Mouse (Mus musculus): Measurements from ENCODE around the gene Dtnb. TPM values are rescaled to one million over a fixed set of nuclear protein-coding genes. Genes with fewer than 3 reads are reported as not detected.
A peak's percentile ranks its signal among the peaks of the same experiment; 100 is the strongest.

Gene Dtnb
- polyA plus RNA-seq, 1 experiment: 10.0 TPM

GRCm38 (mm10) chr12:3791257-3791656 is 219.1 kb downstream of the Dtnb start:
- no peak overlapping the region for H3K4me3 ChIP-seq (ENCODE audit: insufficient read depth, poor library complexity, severe bottlenecking)
- H3K27me3 ChIP-seq (ENCODE audit: control insufficient read depth, insufficient read depth, insufficient read length): no peaks in the 10 kb centered on the region
- no peak for TF ChIP-seq USF1 (IDR thresholded peaks at IDR 0.05; ENCODE audit: low read depth)
- no peak for TF ChIP-seq MYOG (IDR thresholded peaks at IDR 0.05; ENCODE audit: control insufficient read depth, extremely low read depth, insufficient read length)
- TF ChIP-seq CEBPB (IDR thresholded peaks at IDR 0.05; ENCODE audit: low read depth): no peak
- no peak for TF ChIP-seq FOSL1 (IDR thresholded peaks at IDR 0.05; ENCODE audit: insufficient read depth, low read length, poor library complexity, severe bottlenecking)
- TF ChIP-seq MAX (IDR thresholded peaks at IDR 0.05): no peak
- TF ChIP-seq CTCF (IDR thresholded peaks at IDR 0.05; ENCODE audit: control insufficient read depth, insufficient read depth, insufficient read length): no peak
- TF ChIP-seq MYOD1 (IDR thresholded peaks at IDR 0.05; ENCODE audit: control insufficient read depth, insufficient read length, low read depth): no peak

GRCm38 (mm10) chr12:3791732-3792131 is 219.6 kb downstream of the Dtnb start:
- H3K79me3 ChIP-seq (ENCODE audit: low read depth): no peaks in the 10 kb centered on the region
- no peaks in the 10 kb centered on the region for H3K36me3 ChIP-seq (ENCODE audit: control insufficient read depth, insufficient read depth)
- no peak overlapping the region for H3ac ChIP-seq (ENCODE audit: control insufficient read depth, insufficient read length, low read depth)
- TF ChIP-seq MYOG (IDR thresholded peaks at IDR 0.05; ENCODE audit: control insufficient read depth, extremely low read depth, insufficient read length) (no peak), MAX (IDR thresholded peaks at IDR 0.05) (no peak), MYOD1 (IDR thresholded peaks at IDR 0.05; ENCODE audit: control insufficient read depth, insufficient read length, low read depth) (no peak), FOSL1 (IDR thresholded peaks at IDR 0.05; ENCODE audit: insufficient read depth, low read length, poor library complexity, severe bottlenecking) (no peak), USF1 (IDR thresholded peaks at IDR 0.05; ENCODE audit: low read depth) (no peak), CTCF (IDR thresholded peaks at IDR 0.05; ENCODE audit: control insufficient read depth, insufficient read depth, insufficient read length) (peak; percentile 89), CEBPB (IDR thresholded peaks at IDR 0.05; ENCODE audit: low read depth) (no peak)
- no peaks in the 10 kb centered on the region for H3K27me3 ChIP-seq (ENCODE audit: control insufficient read depth, insufficient read depth, insufficient read length)
- no peaks in the 10 kb centered on the region for H3K79me2 ChIP-seq (ENCODE audit: control insufficient read depth, insufficient read depth)
- no peak overlapping the region for H3K4me3 ChIP-seq (ENCODE audit: insufficient read depth, poor library complexity, severe bottlenecking)

More at GRCm38 (mm10) chr12:3791257-3791656, 219.1 kb downstream of the Dtnb start:
- no peak overlapping the region for H3ac ChIP-seq (ENCODE audit: control insufficient read depth, insufficient read length, low read depth)
- H3K36me3 ChIP-seq (ENCODE audit: control insufficient read depth, insufficient read depth): no peaks in the 10 kb centered on the region
- H3K79me2 ChIP-seq (ENCODE audit: control insufficient read depth, insufficient read depth): no peaks in the 10 kb centered on the region
- no peaks in the 10 kb centered on the region for H3K79me3 ChIP-seq (ENCODE audit: low read depth)

GRCm38 (mm10) chr12:3792248-3792647 is 220.1 kb downstream of the Dtnb start:
- no peaks in the 10 kb centered on the region for H3K79me2 ChIP-seq (ENCODE audit: control insufficient read depth, insufficient read depth)
- no peak overlapping the region for H3K4me3 ChIP-seq (ENCODE audit: insufficient read depth, poor library complexity, severe bottlenecking)

GRCm38 (mm10) chr12:3795569-3795968 is 223.4 kb downstream of the Dtnb start:
- no peak for TF ChIP-seq CTCF (IDR thresholded peaks at IDR 0.05; ENCODE audit: control insufficient read depth, insufficient read depth, insufficient read length)
- Histone ChIP-seq H3K79me3 (ENCODE audit: low read depth) (no peaks in the 10 kb centered on the region), H3K4me3 (ENCODE audit: insufficient read depth, poor library complexity, severe bottlenecking) (no peak overlapping the region), H3ac (ENCODE audit: control insufficient read depth, insufficient read length, low read depth) (no peak overlapping the region), H3K36me3 (ENCODE audit: control insufficient read depth, insufficient read depth) (no peaks in the 10 kb centered on the region), H3K79me2 (ENCODE audit: control insufficient read depth, insufficient read depth) (no peaks in the 10 kb centered on the region), H3K27me3 (ENCODE audit: control insufficient read depth, insufficient read depth, insufficient read length) (no peaks in the 10 kb centered on the region)

More at GRCm38 (mm10) chr12:3792248-3792647, 220.1 kb downstream of the Dtnb start:
- no peak for TF ChIP-seq MYOG (IDR thresholded peaks at IDR 0.05; ENCODE audit: control insufficient read depth, extremely low read depth, insufficient read length)
- TF ChIP-seq MYOD1 (IDR thresholded peaks at IDR 0.05; ENCODE audit: control insufficient read depth, insufficient read length, low read depth): no peak
- no peak for TF ChIP-seq MAX (IDR thresholded peaks at IDR 0.05)
- TF ChIP-seq CEBPB (IDR thresholded peaks at IDR 0.05; ENCODE audit: low read depth): no peak
- no peak for TF ChIP-seq FOSL1 (IDR thresholded peaks at IDR 0.05; ENCODE audit: insufficient read depth, low read length, poor library complexity, severe bottlenecking)
- no peak for TF ChIP-seq USF1 (IDR thresholded peaks at IDR 0.05; ENCODE audit: low read depth)
- TF ChIP-seq CTCF (IDR thresholded peaks at IDR 0.05; ENCODE audit: control insufficient read depth, insufficient read depth, insufficient read length): no peak
- Histone ChIP-seq H3ac (ENCODE audit: control insufficient read depth, insufficient read length, low read depth) (no peak overlapping the region), H3K27me3 (ENCODE audit: control insufficient read depth, insufficient read depth, insufficient read length) (no peaks in the 10 kb centered on the region), H3K36me3 (ENCODE audit: control insufficient read depth, insufficient read depth) (no peaks in the 10 kb centered on the region), H3K79me3 (ENCODE audit: low read depth) (no peaks in the 10 kb centered on the region)

GRCm38 (mm10) chr12:3799551-3799950 is 227.4 kb downstream of the Dtnb start:
- no peaks in the 10 kb centered on the region for H3K79me3 ChIP-seq (ENCODE audit: low read depth)

GRCm38 (mm10) chr12:3805852-3806251 is 233.7 kb downstream of the Dtnb start, which contains the start of gene Dnmt3a:
TSS of gene Dnmt3a (plus strand) at chr12:3806007.
- TF ChIP-seq USF1 (IDR thresholded peaks at IDR 0.05; ENCODE audit: low read depth) (no peak), FOSL1 (IDR thresholded peaks at IDR 0.05; ENCODE audit: insufficient read depth, low read length, poor library complexity, severe bottlenecking) (no peak), CTCF (IDR thresholded peaks at IDR 0.05; ENCODE audit: control insufficient read depth, insufficient read depth, insufficient read length) (no peak), MAX (IDR thresholded peaks at IDR 0.05) (no peak), MYOG (IDR thresholded peaks at IDR 0.05; ENCODE audit: control insufficient read depth, extremely low read depth, insufficient read length) (no peak), CEBPB (IDR thresholded peaks at IDR 0.05; ENCODE audit: low read depth) (no peak), MYOD1 (IDR thresholded peaks at IDR 0.05; ENCODE audit: control insufficient read depth, insufficient read length, low read depth) (no peak)
- H3K4me3 ChIP-seq (ENCODE audit: insufficient read depth, poor library complexity, severe bottlenecking): peak within 1 kb of the TSS; percentile 41
- peaks cover 11% of the 10 kb centered on the region for H3K27me3 ChIP-seq (ENCODE audit: control insufficient read depth, insufficient read depth, insufficient read length)
- no peaks in the 10 kb centered on the region for H3K79me3 ChIP-seq (ENCODE audit: low read depth)
- peak within 1 kb of the TSS; percentile 76 for H3ac ChIP-seq (ENCODE audit: control insufficient read depth, insufficient read length, low read depth)
- no peaks in the 10 kb centered on the region for H3K36me3 ChIP-seq (ENCODE audit: control insufficient read depth, insufficient read depth)
- peaks cover 6% of the 10 kb centered on the region for H3K79me2 ChIP-seq (ENCODE audit: control insufficient read depth, insufficient read depth)

More at GRCm38 (mm10) chr12:3799551-3799950, 227.4 kb downstream of the Dtnb start:
- no peak overlapping the region for H3K4me3 ChIP-seq (ENCODE audit: insufficient read depth, poor library complexity, severe bottlenecking)
- H3ac ChIP-seq (ENCODE audit: control insufficient read depth, insufficient read length, low read depth): no peak overlapping the region
- H3K27me3 ChIP-seq (ENCODE audit: control insufficient read depth, insufficient read depth, insufficient read length): peaks cover 11% of the 10 kb centered on the region
- H3K79me2 ChIP-seq (ENCODE audit: control insufficient read depth, insufficient read depth): no peaks in the 10 kb centered on the region
- TF ChIP-seq MYOD1 (IDR thresholded peaks at IDR 0.05; ENCODE audit: control insufficient read depth, insufficient read length, low read depth): no peak
- TF ChIP-seq USF1 (IDR thresholded peaks at IDR 0.05; ENCODE audit: low read depth): no peak
- no peak for TF ChIP-seq MAX (IDR thresholded peaks at IDR 0.05)
- no peak for TF ChIP-seq CTCF (IDR thresholded peaks at IDR 0.05; ENCODE audit: control insufficient read depth, insufficient read depth, insufficient read length)
- TF ChIP-seq MYOG (IDR thresholded peaks at IDR 0.05; ENCODE audit: control insufficient read depth, extremely low read depth, insufficient read length): no peak
- TF ChIP-seq FOSL1 (IDR thresholded peaks at IDR 0.05; ENCODE audit: insufficient read depth, low read length, poor library complexity, severe bottlenecking): no peak
- TF ChIP-seq CEBPB (IDR thresholded peaks at IDR 0.05; ENCODE audit: low read depth): no peak
- no peaks in the 10 kb centered on the region for H3K36me3 ChIP-seq (ENCODE audit: control insufficient read depth, insufficient read depth)

Data from C2C12 (cell line).